Mouse (Mus musculus): ENCODE measurements around the gene Inhbc. TPM values are rescaled to one million over a fixed set of nuclear protein-coding genes. Genes with fewer than 3 reads are reported as not detected.

Gene Inhbc
- polyA plus RNA-seq, 1 experiment = not detected

DNA sequence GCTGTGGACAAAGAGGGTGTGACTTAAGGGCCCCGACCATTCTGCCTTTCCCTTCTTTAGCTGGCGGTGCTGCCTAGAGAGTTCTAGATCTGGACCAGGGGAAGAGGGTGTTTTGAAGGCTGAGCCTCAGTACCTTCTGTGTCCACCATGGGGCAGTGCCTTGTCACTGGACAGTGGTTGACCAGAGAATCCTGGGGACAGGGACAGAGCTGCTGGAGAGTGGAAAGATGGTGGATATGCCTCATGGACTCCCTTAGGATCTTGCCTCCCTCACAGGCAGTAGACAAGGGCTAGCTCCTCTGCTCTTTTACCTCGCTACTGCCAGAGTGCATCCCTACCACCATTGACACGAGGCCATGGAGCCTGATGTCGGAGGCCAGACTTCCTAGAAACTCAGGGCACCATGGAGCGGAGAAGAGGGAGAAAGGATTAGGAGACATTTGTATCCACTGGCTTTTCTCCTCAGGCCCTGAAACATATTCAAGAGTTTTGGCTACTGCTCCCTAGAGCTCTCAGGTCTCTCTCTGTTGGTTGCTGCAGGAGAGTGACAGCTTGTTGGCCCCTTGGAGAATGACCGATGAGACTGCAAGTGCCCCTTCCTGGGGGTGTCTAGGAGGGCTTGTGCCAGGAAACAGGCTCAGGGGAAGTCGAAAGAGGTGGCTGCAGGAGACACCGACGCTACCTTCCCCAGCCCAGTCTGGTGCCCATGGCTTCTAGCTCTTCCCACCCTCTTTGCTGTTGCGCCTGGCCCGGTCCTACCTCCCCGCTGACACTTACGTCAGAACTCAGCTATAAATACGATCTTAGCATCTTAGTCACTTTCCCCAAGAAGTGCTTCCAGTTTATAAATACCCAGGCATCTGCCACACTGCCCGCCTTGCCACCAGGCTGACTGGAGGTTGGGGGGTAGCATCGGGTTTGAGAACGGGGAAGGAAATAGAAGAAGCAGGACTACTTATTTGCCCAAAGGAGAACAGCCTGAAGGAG lies 16.0 kb downstream of the Inhbc start, which contains the start of gene Inhbe:
TSS of gene Inhbe (minus strand) at position 503 of the 987 bp plus-strand sequence.
- TF ChIP-seq CTCF (IDR thresholded peaks at IDR 0.05; ENCODE audit: borderline replicate concordance, insufficient read depth, low read length) (peak; percentile 29; the same call in 1 of the 2 replicates), POLR2A (IDR thresholded peaks at IDR 0.05; ENCODE audit: low read depth, low read length) (no peak)
- Histone ChIP-seq H3K27ac (ENCODE audit: insufficient read depth, low read length) (no peak within 1 kb of the TSS), H3K4me3 (ENCODE audit: insufficient read depth, low read length) (no peak within 1 kb of the TSS), H3K4me1 (ENCODE audit: control insufficient read depth, insufficient read depth, low read length) (no peaks in the 10 kb centered on the region)

DNA sequence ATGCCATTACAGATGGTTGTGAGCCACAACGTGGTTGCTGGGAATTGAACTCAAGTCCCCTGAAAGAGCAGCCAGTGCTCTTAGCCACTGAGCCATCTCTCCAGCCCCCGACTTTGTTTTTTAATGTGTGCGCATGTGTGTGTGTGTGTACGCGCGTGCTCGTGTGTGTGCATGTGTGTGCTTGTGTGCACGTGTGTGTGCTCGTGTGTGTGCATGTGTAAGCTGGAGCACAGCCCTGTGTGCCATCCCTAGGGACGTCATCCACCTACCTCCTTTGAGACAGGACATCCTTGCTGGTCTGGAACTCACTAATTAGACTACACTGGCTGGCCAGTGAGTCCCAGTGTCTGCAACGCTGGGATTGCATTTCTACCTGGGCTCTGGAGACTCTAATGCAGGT lies 17.5 kb downstream of the Inhbc start:
- Histone ChIP-seq H3K4me3 (ENCODE audit: insufficient read depth, low read length) (no peak overlapping the region), H3K4me1 (ENCODE audit: control insufficient read depth, insufficient read depth, low read length) (no peaks in the 10 kb centered on the region), H3K27ac (ENCODE audit: insufficient read depth, low read length) (no peak overlapping the region)
- no peak for TF ChIP-seq CTCF (IDR thresholded peaks at IDR 0.05; ENCODE audit: borderline replicate concordance, insufficient read depth, low read length)
- TF ChIP-seq POLR2A (IDR thresholded peaks at IDR 0.05; ENCODE audit: low read depth, low read length) = no peak

- no peak overlapping the region for H3K27ac ChIP-seq (ENCODE audit: insufficient read depth, low read length)
- H3K4me3 ChIP-seq (ENCODE audit: insufficient read depth, low read length) = no peak overlapping the region
- TF ChIP-seq CTCF (IDR thresholded peaks at IDR 0.05; ENCODE audit: borderline replicate concordance, insufficient read depth, low read length) (no peak), POLR2A (IDR thresholded peaks at IDR 0.05; ENCODE audit: low read depth, low read length) (no peak)
- no peaks in the 10 kb centered on the region for H3K4me1 ChIP-seq (ENCODE audit: control insufficient read depth, insufficient read depth, low read length)
Measured at GRCm38 (mm10) chr10:127352187-127352586, 18.0 kb downstream of the Inhbc start.

- H3K27ac ChIP-seq (ENCODE audit: insufficient read depth, low read length) = no peak overlapping the region
- TF ChIP-seq CTCF (IDR thresholded peaks at IDR 0.05; ENCODE audit: borderline replicate concordance, insufficient read depth, low read length) = no peak
- TF ChIP-seq POLR2A (IDR thresholded peaks at IDR 0.05; ENCODE audit: low read depth, low read length) = no peak
- H3K4me1 ChIP-seq (ENCODE audit: control insufficient read depth, insufficient read depth, low read length) = no peaks in the 10 kb centered on the region
- no peak overlapping the region for H3K4me3 ChIP-seq (ENCODE audit: insufficient read depth, low read length)
Measured at GRCm38 (mm10) chr10:127351719-127352118, 18.5 kb downstream of the Inhbc start.

GRCm38 (mm10) chr10:127351285-127351595 lies 19.0 kb downstream of the Inhbc start:
- no peak overlapping the region for H3K4me3 ChIP-seq (ENCODE audit: insufficient read depth, low read length)
- TF ChIP-seq CTCF (IDR thresholded peaks at IDR 0.05; ENCODE audit: borderline replicate concordance, insufficient read depth, low read length) = no peak
- no peak for TF ChIP-seq POLR2A (IDR thresholded peaks at IDR 0.05; ENCODE audit: low read depth, low read length)
- no peaks in the 10 kb centered on the region for H3K4me1 ChIP-seq (ENCODE audit: control insufficient read depth, insufficient read depth, low read length)
- H3K27ac ChIP-seq (ENCODE audit: insufficient read depth, low read length) = no peak overlapping the region

DNA sequence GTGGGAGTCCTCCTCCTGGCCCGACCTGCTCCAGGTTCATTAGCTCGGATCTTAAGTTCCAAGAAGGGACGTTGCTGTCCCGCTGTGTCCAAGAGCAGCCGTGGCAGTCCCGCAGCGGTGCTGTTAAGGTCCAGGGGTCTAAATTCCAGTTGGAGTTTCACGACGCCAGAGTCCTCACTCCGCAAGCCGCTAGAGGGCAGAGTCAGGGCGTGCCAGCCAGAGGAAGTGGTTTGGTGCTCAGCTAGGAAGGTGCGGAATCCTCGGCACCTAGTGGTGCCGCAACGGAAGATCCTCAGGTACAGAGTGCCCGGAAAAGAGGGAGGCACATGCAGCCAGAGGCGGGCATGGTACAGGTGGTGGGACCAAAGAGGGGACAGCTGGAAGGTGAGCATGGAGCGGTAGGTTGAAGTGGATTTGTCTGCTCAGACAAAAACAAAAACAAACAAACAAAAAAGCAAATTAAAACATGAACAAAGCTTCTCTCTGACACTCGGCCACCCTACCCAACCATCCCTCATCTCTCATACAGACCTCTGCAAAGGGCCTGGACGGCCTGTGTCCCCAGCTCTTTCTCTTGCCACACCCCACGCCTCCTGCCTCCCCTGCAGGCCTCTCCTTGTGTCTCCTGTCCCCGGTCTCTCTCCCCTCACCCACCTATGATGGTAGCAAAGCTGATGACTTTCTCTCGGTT lies 19.5 kb downstream of the Inhbc start:
- H3K4me1 ChIP-seq (ENCODE audit: control insufficient read depth, insufficient read depth, low read length) = no peaks in the 10 kb centered on the region
- H3K27ac ChIP-seq (ENCODE audit: insufficient read depth, low read length) = no peak overlapping the region
- H3K4me3 ChIP-seq (ENCODE audit: insufficient read depth, low read length) = no peak overlapping the region
- TF ChIP-seq POLR2A (IDR thresholded peaks at IDR 0.05; ENCODE audit: low read depth, low read length) (no peak), CTCF (IDR thresholded peaks at IDR 0.05; ENCODE audit: borderline replicate concordance, insufficient read depth, low read length) (peak; percentile 97)

DNA sequence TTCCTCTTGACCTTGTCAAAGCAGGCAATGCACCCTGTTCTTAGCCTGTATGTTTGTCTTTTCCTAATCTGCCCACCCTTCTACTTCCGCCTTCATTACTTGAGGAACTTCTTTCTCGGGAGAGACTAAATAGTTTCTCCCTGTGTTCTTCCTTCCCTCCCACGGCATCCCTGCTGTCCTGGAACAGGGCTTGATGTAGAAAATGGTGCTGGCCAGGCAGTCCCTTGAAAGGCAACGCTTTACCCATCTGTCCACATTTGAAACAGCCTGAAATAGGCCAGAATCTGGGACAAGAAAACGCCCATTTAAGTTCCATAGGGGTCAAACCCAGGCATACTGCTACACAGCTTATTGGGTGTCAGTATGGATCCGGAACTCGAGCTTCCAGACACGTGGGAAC lies 20.4 kb downstream of the Inhbc start:
- Histone ChIP-seq H3K4me1 (ENCODE audit: control insufficient read depth, insufficient read depth, low read length) (no peaks in the 10 kb centered on the region), H3K4me3 (ENCODE audit: insufficient read depth, low read length) (no peak overlapping the region), H3K27ac (ENCODE audit: insufficient read depth, low read length) (no peak overlapping the region)
- TF ChIP-seq POLR2A (IDR thresholded peaks at IDR 0.05; ENCODE audit: low read depth, low read length) (no peak), CTCF (IDR thresholded peaks at IDR 0.05; ENCODE audit: borderline replicate concordance, insufficient read depth, low read length) (no peak)

GRCm38 (mm10) chr10:127348957-127349356 lies 21.3 kb downstream of the Inhbc start:
- Histone ChIP-seq H3K27ac (ENCODE audit: insufficient read depth, low read length) (no peak overlapping the region), H3K4me1 (ENCODE audit: control insufficient read depth, insufficient read depth, low read length) (no peaks in the 10 kb centered on the region), H3K4me3 (ENCODE audit: insufficient read depth, low read length) (no peak overlapping the region)
- no peak for TF ChIP-seq POLR2A (IDR thresholded peaks at IDR 0.05; ENCODE audit: low read depth, low read length)
- no peak for TF ChIP-seq CTCF (IDR thresholded peaks at IDR 0.05; ENCODE audit: borderline replicate concordance, insufficient read depth, low read length)

GRCm38 (mm10) chr10:127346173-127346572 lies 24.1 kb downstream of the Inhbc start:
- TF ChIP-seq POLR2A (IDR thresholded peaks at IDR 0.05; ENCODE audit: low read depth, low read length) (no peak), CTCF (IDR thresholded peaks at IDR 0.05; ENCODE audit: borderline replicate concordance, insufficient read depth, low read length) (no peak)
- Histone ChIP-seq H3K4me3 (ENCODE audit: insufficient read depth, low read length) (no peak overlapping the region), H3K27ac (ENCODE audit: insufficient read depth, low read length) (no peak overlapping the region), H3K4me1 (ENCODE audit: control insufficient read depth, insufficient read depth, low read length) (no peaks in the 10 kb centered on the region)

GRCm38 (mm10) chr10:127343029-127343428 lies 27.2 kb downstream of the Inhbc start:
- Histone ChIP-seq H3K4me1 (ENCODE audit: control insufficient read depth, insufficient read depth, low read length) (no peaks in the 10 kb centered on the region), H3K4me3 (ENCODE audit: insufficient read depth, low read length) (no peak overlapping the region), H3K27ac (ENCODE audit: insufficient read depth, low read length) (no peak overlapping the region)
- TF ChIP-seq CTCF (IDR thresholded peaks at IDR 0.05; ENCODE audit: borderline replicate concordance, insufficient read depth, low read length) (no peak), POLR2A (IDR thresholded peaks at IDR 0.05; ENCODE audit: low read depth, low read length) (no peak)

Data from embryonic fibroblast, embryonic 13.5 days (primary cell).